Mouse (Mus musculus): ENCODE data around the gene Slc1a3.

DNA sequence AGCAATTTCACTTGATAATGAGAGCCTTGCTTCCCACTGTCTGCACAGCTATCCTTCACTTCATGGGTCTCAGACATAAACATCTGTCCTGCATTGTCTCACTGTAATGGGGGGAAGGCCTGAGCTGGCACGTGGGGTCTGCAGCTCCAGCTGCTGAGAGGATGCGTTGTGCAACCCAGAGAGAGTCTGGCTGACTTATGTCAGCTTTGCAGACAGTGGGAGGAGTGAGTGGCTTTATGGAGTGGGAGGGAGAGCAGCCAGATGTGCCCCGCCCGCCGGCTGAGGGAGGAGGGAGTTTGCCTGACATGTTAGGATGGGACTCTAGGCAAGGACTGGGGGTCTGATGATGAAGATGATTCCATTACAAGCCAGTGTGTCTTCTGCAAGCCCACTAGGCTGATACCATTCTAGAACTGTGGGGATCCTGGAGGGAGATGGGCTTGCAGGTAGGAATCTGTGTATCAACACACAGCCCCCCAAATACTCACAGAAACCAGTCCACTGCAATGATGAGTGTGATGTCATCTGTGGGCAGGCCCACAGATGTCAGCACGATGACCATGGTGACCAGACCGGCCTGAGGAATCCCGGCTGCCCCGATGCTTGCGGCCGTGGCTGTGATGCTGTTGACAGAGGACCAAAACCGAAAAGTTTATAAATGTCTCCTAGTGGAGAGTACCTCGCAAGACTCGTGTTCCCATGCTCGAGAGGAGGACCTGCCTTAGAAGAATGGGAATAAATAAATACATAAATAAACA lies 71.8 kb downstream of the Slc1a3 start:
- no peak for TF ChIP-seq CTCF (IDR thresholded peaks at IDR 0.05; ENCODE audit: borderline replicate concordance, control insufficient read depth, extremely low read depth, insufficient read depth, low read length, poor library complexity)
- TF ChIP-seq POLR2A (IDR thresholded peaks at IDR 0.05; ENCODE audit: control insufficient read depth, extremely low read depth, insufficient read depth, low read length, poor library complexity) = no peak
